Mouse (Mus musculus) MEL (cell line): ENCODE data around the gene Itprip. TPM values are rescaled to one million over a fixed set of nuclear protein-coding genes. Genes with fewer than 3 reads are reported as not detected.

Source experiments
- DNase-seq: peaks from one replicate; pipeline ENCODE4 v3.0.0; 2011; ENCODE audit warnings: low read depth, low spot score
- H3K27ac ChIP-seq: 2 replicates; pipeline ENCODE4 v1.5.1; 2012; ENCODE audit warnings: low read depth, mild to moderate bottlenecking, control low read depth, low read length, moderate library complexity; ENCODE audit not compliant: control insufficient read depth
- H3K27me3 ChIP-seq, 2 experiments: fragments of 150-350 bp in 1 of 2; sonication (generic) in 1 of 2; 2 replicates each; pipeline ENCODE4 v1.6.1; 2012; ENCODE audit warnings: low read length in 2 of 2, mild to moderate bottlenecking in 2 of 2, improper control_type of control experiment in 1 of 2, moderate library complexity in 1 of 2; ENCODE audit not compliant: insufficient read depth in 2 of 2, control insufficient read depth in 1 of 2
- H3K36me3 ChIP-seq, 2 experiments: 2 replicates each; pipeline ENCODE4 v1.6.1; 2012 to 2014; ENCODE audit warnings: low read length in 2 of 2, improper control_type of control experiment in 1 of 2, inconsistent platforms in 1 of 2, mild to moderate bottlenecking in 1 of 2; ENCODE audit not compliant: insufficient read depth in 2 of 2, control insufficient read depth in 1 of 2
- H3K4me1 ChIP-seq, 2 experiments: fragments of 150-350 bp in 1 of 2; sonication (generic) in 1 of 2; 2 replicates each; pipeline ENCODE4 v1.6.1; 2012; ENCODE audit warnings: low read length in 2 of 2, improper control_type of control experiment in 1 of 2, mild to moderate bottlenecking in 1 of 2; ENCODE audit not compliant: insufficient read depth in 2 of 2, control insufficient read depth in 1 of 2
- H3K4me3 ChIP-seq, 2 experiments: fragments of 150-350 bp in 1 of 2; sonication (generic) in 1 of 2; 2 replicates each; pipeline ENCODE4 v1.5.1; 2012; ENCODE audit warnings: low read depth in 2 of 2, low read length in 2 of 2, mild to moderate bottlenecking in 2 of 2, moderate library complexity in 2 of 2, control low read depth in 1 of 2, improper control_type of control experiment in 1 of 2; ENCODE audit not compliant: control insufficient read depth in 1 of 2, insufficient read depth in 1 of 2
- H3K79me2 ChIP-seq: 2 replicates; pipeline ENCODE4 v1.6.1; 2012; ENCODE audit warnings: mild to moderate bottlenecking, low read length, moderate library complexity; ENCODE audit not compliant: control insufficient read depth, poor library complexity, insufficient read depth
- H3K9ac ChIP-seq: 2 replicates; pipeline ENCODE4 v1.6.1; 2012; ENCODE audit warnings: low read depth, mild to moderate bottlenecking, control low read depth, low read length, moderate library complexity; ENCODE audit not compliant: control insufficient read depth, poor library complexity, severe bottlenecking
- H3K9me3 ChIP-seq: fragments of 150-350 bp; sonication (generic); replicated peaks from 2 replicates; pipeline ENCODE4 v1.6.1; 2012; ENCODE audit warnings: mild to moderate bottlenecking, low read length, improper control_type of control experiment, moderate library complexity; ENCODE audit not compliant: insufficient read depth
- BHLHE40 ChIP-seq: IDR thresholded peaks from 2 replicates; pipeline ENCODE4 v1.6.1; 2012; ENCODE audit warnings: low read depth, mild to moderate bottlenecking, inconsistent platforms, low read length, improper control_type of control experiment, borderline replicate concordance
- CHD1 ChIP-seq: IDR thresholded peaks from 2 replicates; pipeline ENCODE4 v1.6.1; 2012; ENCODE audit warnings: low read depth, mild to moderate bottlenecking, inconsistent platforms, low read length, improper control_type of control experiment
- CHD2 ChIP-seq: IDR thresholded peaks from 2 replicates; pipeline ENCODE4 v1.6.1; 2011; ENCODE audit warnings: low read length, improper control_type of control experiment
- CTCF ChIP-seq, 3 experiments: IDR thresholded peaks in 2 of 3; conservative IDR thresholded peaks in 1 of 3; 2 replicates each; pipeline ENCODE4 v1.5.1; 2011 to 2012; ENCODE audit warnings: low read length in 3 of 3, low read depth in 2 of 3, mild to moderate bottlenecking in 2 of 3, improper control_type of control experiment in 1 of 3, inconsistent platforms in 1 of 3, mixed read lengths in 1 of 3, moderate library complexity in 1 of 3; ENCODE audit not compliant: control insufficient read depth in 1 of 3, insufficient read depth in 1 of 3, poor library complexity in 1 of 3, severe bottlenecking in 1 of 3
- E2F4 ChIP-seq: IDR thresholded peaks from 2 replicates; pipeline ENCODE4 v1.6.1; 2011; ENCODE audit warnings: low read depth, low read length, improper control_type of control experiment, borderline replicate concordance
- ELF1 ChIP-seq: IDR thresholded peaks from 2 replicates; pipeline ENCODE4 v1.6.1; 2014; ENCODE audit warnings: low read depth, mild to moderate bottlenecking, inconsistent platforms, low read length, improper control_type of control experiment, moderate library complexity
- GABPA ChIP-seq: IDR thresholded peaks from 2 replicates; pipeline ENCODE4 v1.6.1; 2012; ENCODE audit warnings: low read depth, mild to moderate bottlenecking, inconsistent platforms, low read length, improper control_type of control experiment, moderate library complexity
- JUND ChIP-seq: IDR thresholded peaks from 2 replicates; pipeline ENCODE4 v1.6.1; 2011; ENCODE audit warnings: low read depth, mild to moderate bottlenecking, improper control_type of control experiment, low read length
- MEF2A ChIP-seq: IDR thresholded peaks from 2 replicates; pipeline ENCODE4 v1.6.1; 2014; ENCODE audit warnings: low read depth, mild to moderate bottlenecking, inconsistent platforms, low read length, improper control_type of control experiment; ENCODE audit not compliant: poor library complexity, insufficient replicate concordance, severe bottlenecking; ENCODE audit errors: extremely low read depth
- MXI1 ChIP-seq: IDR thresholded peaks from 2 replicates; pipeline ENCODE4 v1.6.1; 2011; ENCODE audit warnings: mild to moderate bottlenecking, low read depth, low read length, improper control_type of control experiment
- POLR2A ChIP-seq, 2 experiments: IDR thresholded peaks; 2 replicates each; pipeline ENCODE4 v1.6.1; 2011 to 2012; ENCODE audit warnings: low read length in 2 of 2, mild to moderate bottlenecking in 2 of 2, control low read depth in 1 of 2, improper control_type of control experiment in 1 of 2, low read depth in 1 of 2, moderate library complexity in 1 of 2; ENCODE audit not compliant: control insufficient read depth in 1 of 2, insufficient read depth in 1 of 2, poor library complexity in 1 of 2
- RAD21 ChIP-seq: IDR thresholded peaks from 2 replicates; pipeline ENCODE4 v1.6.1; 2011; ENCODE audit warnings: mild to moderate bottlenecking, low read depth, low read length, improper control_type of control experiment
- SIN3A ChIP-seq: IDR thresholded peaks from 2 replicates; pipeline ENCODE4 v1.6.1; 2012; ENCODE audit warnings: low read length, improper control_type of control experiment, inconsistent platforms
- SMC3 ChIP-seq: IDR thresholded peaks from 2 replicates; pipeline ENCODE4 v1.6.1; 2011; ENCODE audit warnings: low read depth, low read length, improper control_type of control experiment
- TBP ChIP-seq: IDR thresholded peaks from 2 replicates; pipeline ENCODE4 v1.8.0; 2011; ENCODE audit warnings: low read depth, low read length, improper control_type of control experiment
- ZC3H11A ChIP-seq: IDR thresholded peaks from 2 replicates; pipeline ENCODE4 v1.6.1; 2012; ENCODE audit warnings: low read depth, mild to moderate bottlenecking, inconsistent platforms, low read length, improper control_type of control experiment
- polyA plus RNA-seq, 2 experiments: library from polyadenylated mRNA; stranded (reverse) in 1 of 2; unstranded in 1 of 2; fragments of >175 nt in 1 of 2; fragments of >200 nt in 1 of 2; gene quantifications; 2 replicates each; pipeline versions ENCODE4 v1.2.1 to v1.2.4; 2012; ENCODE audit warnings: low replicate concordance in 2 of 2, low read depth in 1 of 2; ENCODE audit not compliant: insufficient read length in 2 of 2, insufficient read depth in 1 of 2, missing spikeins in 1 of 2
- total RNA-seq: library from RNA; depleted of rRNA; stranded (reverse); fragments of 300-350 nt; gene quantifications from 2 replicates; pipeline ENCODE4 v1.2.3, GENCODE M21; 2012

The Itprip gene
- total and polyA plus RNA-seq, 3 experiments = 26.3 to 26.9 TPM; not detected in 1

DNA sequence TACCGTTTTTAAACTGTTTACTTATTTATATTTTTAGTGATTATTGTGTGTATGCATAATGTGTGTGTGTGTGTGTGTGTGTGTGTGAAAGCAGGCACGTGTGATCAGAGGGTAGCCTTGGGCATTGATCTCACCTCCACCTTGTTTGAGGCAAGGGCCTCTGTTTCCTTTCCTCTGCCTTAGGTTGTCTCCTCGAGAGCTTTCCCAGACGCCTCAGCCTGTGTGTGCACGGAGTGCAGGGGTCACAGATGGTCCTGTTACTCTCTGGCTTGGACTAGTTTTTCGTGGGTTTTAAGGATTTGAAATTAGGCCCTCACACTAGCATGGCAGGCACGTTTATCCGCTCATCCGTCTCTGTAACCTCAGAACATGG lies 36.2 kb downstream of the Itprip start:
- Histone ChIP-seq H3K9me3 (no peaks in the 10 kb centered on the region), H3K9ac (no peak overlapping the region), H3K27me3 (peaks cover 0 to 2% of the 10 kb centered on the region in 2 experiments; a peak in 1 of 4 replicates), H3K4me3 (no peak overlapping the region), H3K27ac (no peak overlapping the region), H3K36me3 (peaks cover 0 to 2% of the 10 kb centered on the region in 2 experiments; a peak in 1 of 4 replicates), H3K79me2 (no peaks in the 10 kb centered on the region), H3K4me1 (0 out of 4 replicates have a peak, but pooled peaks cover 0 to 3% of the 10 kb centered on the region in 2 experiments)
- DNase-seq = no peak
- TF ChIP-seq TBP (no peak), POLR2A (IDR thresholded peaks at IDR 0.05; ENCODE audit: control insufficient read depth in 1 of 2, insufficient read depth in 1 of 2, low read depth in 1 of 2, low read length in 2 of 2, poor library complexity in 1 of 2) (no peak), GABPA (no peak), CHD1 (no peak), ZC3H11A (no peak), CHD2 (no peak), E2F4 (no peak), BHLHE40 (no peak), ELF1 (no peak), JUND (no peak), MEF2A (no peak)

DNA sequence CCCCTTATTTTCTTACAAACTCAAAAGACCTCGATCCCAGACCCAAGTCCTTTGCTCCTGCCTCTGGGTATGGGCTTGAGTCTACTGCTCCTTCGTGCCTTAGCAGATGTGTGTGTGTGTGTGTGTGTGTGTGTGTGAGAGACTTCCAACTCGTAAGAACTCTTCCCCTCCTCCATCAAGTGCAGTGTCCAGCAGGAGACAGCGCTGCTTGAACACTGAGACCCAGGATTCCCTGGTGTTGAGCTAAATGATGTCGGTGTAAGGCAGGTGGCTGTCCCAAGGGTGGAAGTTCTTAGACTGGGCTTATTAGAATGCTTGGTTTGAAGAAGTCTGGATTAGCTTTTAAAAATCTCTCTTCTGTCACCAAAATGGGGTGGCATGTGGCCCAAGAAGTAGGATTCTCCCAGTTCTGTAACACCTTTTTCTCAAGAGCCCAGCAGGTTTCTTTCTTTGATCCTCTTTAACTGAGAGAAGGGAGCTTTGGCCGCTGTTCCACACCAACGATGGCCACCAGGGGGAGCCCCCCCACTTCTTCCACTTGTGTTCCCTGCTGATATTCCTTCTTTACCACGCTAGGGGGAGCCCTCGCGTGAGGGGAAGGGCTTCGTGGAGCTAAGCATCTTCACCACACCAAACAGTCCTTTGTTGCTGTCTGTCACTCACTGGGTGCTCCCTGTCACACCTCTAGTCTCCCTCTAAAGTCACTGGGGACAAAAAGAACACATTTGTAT lies 36.8 kb downstream of the Itprip start:
- TF ChIP-seq SIN3A (peak; percentile 57; the same call in 1 of the 2 replicates), MXI1 (no peak), CTCF (IDR thresholded peaks at IDR 0.05 in 2 of 3, conservative IDR thresholded peaks at IDR 0.05 in 1 of 3; ENCODE audit: control insufficient read depth in 1 of 3, insufficient read depth in 1 of 3, low read depth in 2 of 3, low read length in 3 of 3, poor library complexity in 1 of 3, severe bottlenecking in 1 of 3) (peak in 2 of 3 experiments; percentile 98 to 100; a peak in 5 of 6 replicates), BHLHE40 (no peak; the same call in 1 of the 2 replicates), ZC3H11A (peak; percentile 100), ELF1 (0 out of 2 replicates have a peak, but pooled peaks have one; percentile 12), SMC3 (peak; percentile 100), RAD21 (peak; percentile 99)
- no peak overlapping the region for H3K9ac ChIP-seq
- H3K4me1 ChIP-seq = 0 out of 4 replicates have a peak, but pooled peaks cover 0 to 3% of the 10 kb centered on the region in 2 experiments
- H3K27ac ChIP-seq = no peak overlapping the region
- H3K79me2 ChIP-seq = no peaks in the 10 kb centered on the region
- DNase-seq = peak; percentile 92
- peaks cover 0 to 2% of the 10 kb centered on the region in 2 experiments; a peak in 1 of 4 replicates for H3K27me3 ChIP-seq
- H3K36me3 ChIP-seq = peaks cover 0 to 2% of the 10 kb centered on the region in 2 experiments; a peak in 1 of 4 replicates
- no peaks in the 10 kb centered on the region for H3K9me3 ChIP-seq
- no peak overlapping the region for H3K4me3 ChIP-seq
